Mouse (Mus musculus): ENCODE results near the gene Itih5. TPM values are rescaled to one million over a fixed set of nuclear protein-coding genes. Genes with fewer than 3 reads are reported as not detected.
A peak's percentile ranks its signal among the peaks of the same experiment; 100 is the strongest.

Itih5 gene
- polyA plus RNA-seq, 1 experiment: 7.3 TPM

DNA sequence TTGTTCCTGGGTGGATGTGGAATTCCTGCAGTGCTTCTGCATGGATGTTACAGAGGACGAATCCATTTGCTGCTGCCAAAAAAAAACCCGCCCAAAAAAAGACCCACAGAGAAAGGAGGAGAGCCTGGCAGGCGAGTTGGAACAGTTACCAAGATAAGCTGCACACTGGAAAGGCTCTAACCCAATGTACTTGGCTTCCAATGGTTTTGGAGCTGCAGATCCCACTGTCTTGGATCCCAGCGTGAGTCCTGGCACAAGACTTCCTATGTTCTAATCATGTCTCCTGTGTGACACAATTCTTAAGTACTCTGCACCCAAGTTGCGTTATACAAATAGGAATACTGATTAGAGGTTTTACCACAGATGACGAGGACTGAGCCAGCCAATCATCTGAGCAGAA lies 78.6 kb downstream of the Itih5 start:
- no peak for TF ChIP-seq CTCF (IDR thresholded peaks at IDR 0.05; ENCODE audit: borderline replicate concordance, extremely low read depth, insufficient read depth, insufficient read length)
- no peak for DNase-seq (ENCODE audit: low read depth)

DNA sequence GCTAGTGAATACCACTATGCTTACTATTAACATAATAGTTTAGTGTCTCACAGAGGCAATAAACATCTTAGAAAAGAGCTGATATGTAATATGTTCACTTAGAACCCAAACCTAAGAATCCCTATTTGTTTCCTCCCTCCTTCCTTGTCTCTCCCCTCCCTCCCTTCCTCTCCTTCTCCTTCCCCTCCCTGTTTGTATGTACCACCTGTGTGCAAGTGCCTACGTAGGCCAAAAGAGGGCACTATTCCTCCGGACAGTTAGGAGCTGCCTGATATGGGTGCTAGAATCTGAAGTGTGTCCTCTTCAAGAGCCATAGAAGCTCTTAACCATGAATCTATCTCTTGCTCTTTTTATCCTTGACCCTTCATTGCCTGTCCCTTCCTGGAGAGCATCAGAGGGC lies 83.2 kb downstream of the Itih5 start:
- no peak for DNase-seq (ENCODE audit: low read depth)
- TF ChIP-seq POLR2A (IDR thresholded peaks at IDR 0.05; ENCODE audit: borderline replicate concordance, extremely low read depth, insufficient read depth, insufficient read length, poor library complexity, severe bottlenecking) (no peak), CTCF (IDR thresholded peaks at IDR 0.05; ENCODE audit: borderline replicate concordance, extremely low read depth, insufficient read depth, insufficient read length) (no peak)

DNA sequence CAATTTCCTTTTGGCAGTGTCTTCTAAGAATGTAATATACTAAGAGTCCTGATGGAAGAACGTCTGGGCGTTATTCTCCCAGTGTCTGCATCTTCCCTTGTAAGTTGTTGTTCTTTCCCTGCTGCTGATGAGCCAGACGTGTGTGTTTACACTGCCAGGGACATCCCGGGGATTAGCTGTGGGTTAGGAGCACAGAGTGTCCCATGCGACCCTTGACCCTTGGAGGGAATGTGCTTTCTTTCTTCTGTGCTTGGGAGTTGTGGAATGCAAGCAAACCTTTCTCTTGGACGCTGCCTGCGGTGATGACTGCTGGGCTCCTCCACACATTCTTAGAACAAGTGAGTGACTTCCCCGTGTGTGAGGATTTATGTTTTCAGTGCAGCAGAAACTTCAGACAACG lies 89.6 kb downstream of the Itih5 start:
- TF ChIP-seq CTCF (IDR thresholded peaks at IDR 0.05; ENCODE audit: borderline replicate concordance, extremely low read depth, insufficient read depth, insufficient read length) (no peak), POLR2A (IDR thresholded peaks at IDR 0.05; ENCODE audit: borderline replicate concordance, extremely low read depth, insufficient read depth, insufficient read length, poor library complexity, severe bottlenecking) (no peak)
- DNase-seq (ENCODE audit: low read depth): no peak

DNA sequence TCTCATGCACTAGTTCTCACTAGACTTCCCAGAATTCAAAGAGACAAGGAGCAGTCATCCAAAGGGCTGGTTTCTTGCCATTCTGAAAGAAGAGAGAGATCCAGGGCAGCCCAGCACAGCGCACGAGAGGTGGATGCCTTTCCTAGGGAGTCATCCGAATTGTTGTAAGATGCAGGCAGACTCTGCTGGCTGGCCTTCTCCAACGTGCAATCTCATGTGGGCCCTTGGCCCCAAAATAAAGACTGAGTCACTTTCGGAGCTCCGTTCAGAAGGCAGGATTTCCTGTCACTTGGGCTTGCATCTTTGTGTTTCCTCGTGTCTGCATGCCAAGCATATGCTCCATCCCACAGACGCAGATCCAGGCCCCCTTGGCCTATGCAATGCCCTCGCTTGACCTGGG lies 97.1 kb downstream of the Itih5 start:
- no peak for DNase-seq (ENCODE audit: low read depth)
- TF ChIP-seq CTCF (IDR thresholded peaks at IDR 0.05; ENCODE audit: borderline replicate concordance, extremely low read depth, insufficient read depth, insufficient read length): no peak
- no peak for TF ChIP-seq POLR2A (IDR thresholded peaks at IDR 0.05; ENCODE audit: borderline replicate concordance, extremely low read depth, insufficient read depth, insufficient read length, poor library complexity, severe bottlenecking)

DNA sequence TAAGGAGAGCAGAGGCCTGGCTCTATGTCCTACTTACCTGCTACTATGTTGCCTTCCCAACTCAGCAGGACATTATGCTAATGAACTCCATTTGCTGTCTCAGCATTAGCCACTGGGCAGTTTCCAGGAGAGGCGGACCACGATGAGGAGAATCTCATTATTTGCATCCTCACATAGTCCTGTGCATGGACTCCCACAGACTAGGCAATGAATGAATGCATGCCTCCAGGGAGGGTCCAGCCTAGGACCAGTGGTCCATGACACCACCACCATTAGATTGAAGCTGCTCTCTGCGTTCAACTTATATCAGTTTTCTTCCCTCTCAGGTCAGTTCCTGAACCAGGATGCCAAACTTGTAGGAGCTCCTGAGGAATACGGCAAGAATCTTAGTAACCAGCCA lies 97.6 kb downstream of the Itih5 start:
- no peak for DNase-seq (ENCODE audit: low read depth)
- TF ChIP-seq POLR2A (IDR thresholded peaks at IDR 0.05; ENCODE audit: borderline replicate concordance, extremely low read depth, insufficient read depth, insufficient read length, poor library complexity, severe bottlenecking) (no peak), CTCF (IDR thresholded peaks at IDR 0.05; ENCODE audit: borderline replicate concordance, extremely low read depth, insufficient read depth, insufficient read length) (no peak)

DNA sequence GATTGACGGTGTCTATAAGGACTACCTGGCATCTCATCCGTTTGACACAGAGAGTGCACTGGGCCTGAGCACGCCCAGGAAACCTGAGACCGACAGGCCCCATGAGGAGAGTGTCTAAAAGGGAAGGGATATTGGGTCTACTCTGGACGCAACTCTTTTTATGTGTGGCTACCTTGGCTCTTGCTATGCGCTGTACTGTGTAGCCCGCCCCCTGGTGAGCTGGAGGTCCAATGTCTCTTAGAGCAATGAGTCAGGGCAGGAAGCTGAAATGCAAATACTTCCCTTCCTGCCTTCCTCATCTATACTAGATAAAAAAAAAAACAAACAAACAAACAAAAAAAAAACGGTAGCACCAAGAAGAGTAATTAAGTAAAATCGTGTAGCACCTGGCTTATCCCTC lies 98.1 kb downstream of the Itih5 start:
- TF ChIP-seq POLR2A (IDR thresholded peaks at IDR 0.05; ENCODE audit: borderline replicate concordance, extremely low read depth, insufficient read depth, insufficient read length, poor library complexity, severe bottlenecking) (no peak), CTCF (IDR thresholded peaks at IDR 0.05; ENCODE audit: borderline replicate concordance, extremely low read depth, insufficient read depth, insufficient read length) (no peak)
- no peak for DNase-seq (ENCODE audit: low read depth)

DNA sequence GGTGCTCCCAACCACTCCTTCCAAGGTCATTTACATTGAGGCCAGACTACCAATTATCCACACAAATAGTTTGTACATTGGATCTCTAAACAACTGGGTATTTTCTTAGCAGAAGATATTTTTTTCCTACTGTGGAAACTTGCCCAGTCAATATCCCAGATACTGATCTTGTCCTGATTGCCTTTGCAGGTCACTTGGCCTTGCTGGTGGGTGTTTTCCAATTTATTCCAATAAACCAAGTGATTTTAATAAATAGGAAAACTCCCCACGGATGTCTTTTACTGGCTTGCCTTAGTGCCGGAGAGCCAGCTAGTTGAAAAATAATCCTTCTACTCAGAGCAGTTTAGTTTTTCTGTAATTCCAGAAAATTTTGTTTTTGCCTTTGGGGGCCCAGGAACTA lies 98.6 kb downstream of the Itih5 start:
- TF ChIP-seq CTCF (IDR thresholded peaks at IDR 0.05; ENCODE audit: borderline replicate concordance, extremely low read depth, insufficient read depth, insufficient read length): no peak
- no peak for TF ChIP-seq POLR2A (IDR thresholded peaks at IDR 0.05; ENCODE audit: borderline replicate concordance, extremely low read depth, insufficient read depth, insufficient read length, poor library complexity, severe bottlenecking)
- no peak for DNase-seq (ENCODE audit: low read depth)

DNA sequence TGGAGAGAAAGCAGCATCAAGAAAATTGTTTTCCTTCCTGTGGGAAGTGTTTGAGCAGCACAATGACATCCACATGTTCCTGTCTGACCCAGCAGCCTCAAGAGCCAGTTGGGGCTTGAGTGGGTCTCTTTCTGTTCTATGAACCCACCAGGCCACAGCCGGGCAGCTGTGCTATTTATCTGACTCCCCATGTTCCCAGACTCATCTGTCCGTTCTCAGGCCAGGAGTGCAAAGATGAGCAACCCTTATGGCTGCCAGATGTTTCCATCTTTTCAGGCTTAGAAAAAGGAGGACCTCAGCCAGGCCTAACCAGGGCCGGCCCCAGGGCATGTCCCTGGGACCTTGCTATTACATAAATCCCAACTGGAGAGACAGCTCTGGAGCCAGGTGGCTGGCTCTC lies 100.0 kb downstream of the Itih5 start:
- no peak for TF ChIP-seq POLR2A (IDR thresholded peaks at IDR 0.05; ENCODE audit: borderline replicate concordance, extremely low read depth, insufficient read depth, insufficient read length, poor library complexity, severe bottlenecking)

DNA sequence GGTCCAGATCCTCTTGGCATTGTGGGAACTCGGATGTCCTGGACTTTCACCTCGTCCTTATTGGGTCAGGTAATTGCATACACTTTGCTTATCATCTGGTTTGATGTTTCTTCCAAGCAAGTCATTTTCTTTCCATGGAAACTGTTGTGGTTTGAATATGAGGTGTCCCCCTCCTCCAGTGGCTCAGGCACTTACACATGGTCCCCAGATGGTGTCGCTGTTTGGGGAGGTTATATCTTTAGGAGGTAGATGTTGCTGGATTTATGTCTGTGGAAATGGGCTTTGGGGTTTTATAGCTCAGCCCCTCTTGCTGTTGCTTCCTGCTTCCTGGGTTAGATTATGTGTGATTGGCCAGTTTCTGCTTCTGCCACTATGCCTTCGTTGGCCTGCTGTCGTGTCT lies 103.6 kb downstream of the Itih5 start:
- TF ChIP-seq POLR2A (IDR thresholded peaks at IDR 0.05; ENCODE audit: borderline replicate concordance, extremely low read depth, insufficient read depth, insufficient read length, poor library complexity, severe bottlenecking) (no peak), CTCF (IDR thresholded peaks at IDR 0.05; ENCODE audit: borderline replicate concordance, extremely low read depth, insufficient read depth, insufficient read length) (no peak)
- DNase-seq (ENCODE audit: low read depth): no peak

More for the DNA sequence above, 100.0 kb downstream of the Itih5 start:
- DNase-seq (ENCODE audit: low read depth): no peak

DNA sequence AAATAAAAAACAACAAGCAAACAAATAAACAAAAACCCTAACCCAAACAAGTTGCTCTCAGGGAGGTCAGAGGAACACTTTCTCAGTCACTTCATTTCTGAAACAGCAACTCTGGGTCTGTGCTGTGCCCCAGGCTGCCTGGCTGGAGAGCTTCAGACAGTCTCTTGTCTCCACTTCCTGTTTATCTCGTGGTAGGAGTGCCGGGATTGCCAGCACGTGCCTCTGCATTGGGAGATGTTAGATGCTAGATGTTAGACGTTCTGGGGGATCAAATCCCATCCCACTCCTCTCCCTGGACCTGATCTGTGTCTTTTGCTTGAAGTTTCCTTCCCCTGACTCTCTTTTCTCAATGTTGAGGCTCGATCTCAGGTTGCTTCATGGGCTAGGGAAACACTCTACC lies 104.9 kb downstream of the Itih5 start:
- DNase-seq (ENCODE audit: low read depth): no peak
- TF ChIP-seq POLR2A (IDR thresholded peaks at IDR 0.05; ENCODE audit: borderline replicate concordance, extremely low read depth, insufficient read depth, insufficient read length, poor library complexity, severe bottlenecking) (no peak), CTCF (IDR thresholded peaks at IDR 0.05; ENCODE audit: borderline replicate concordance, extremely low read depth, insufficient read depth, insufficient read length) (no peak)

DNA sequence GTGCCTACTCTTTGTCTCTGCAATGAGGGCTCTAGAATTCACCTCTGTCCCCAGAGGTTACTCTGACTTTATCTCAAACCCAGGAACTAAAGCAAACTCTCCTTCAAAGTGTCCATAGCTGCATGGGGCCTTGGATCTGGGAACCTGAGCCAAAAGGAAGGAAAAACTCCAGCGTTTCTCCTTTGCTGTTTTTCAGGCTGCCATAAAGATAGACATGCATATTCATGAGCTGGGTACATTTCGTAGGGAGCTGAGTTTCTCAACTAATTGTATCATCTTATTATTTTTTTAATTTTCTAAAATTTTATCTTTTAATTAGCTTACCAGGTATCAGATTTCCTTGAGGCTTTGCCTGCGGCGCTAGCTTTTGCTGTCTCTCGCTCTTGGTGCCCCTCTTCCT lies 106.7 kb downstream of the Itih5 start:
- no peak for DNase-seq (ENCODE audit: low read depth)
- TF ChIP-seq POLR2A (IDR thresholded peaks at IDR 0.05; ENCODE audit: borderline replicate concordance, extremely low read depth, insufficient read depth, insufficient read length, poor library complexity, severe bottlenecking) (no peak), CTCF (IDR thresholded peaks at IDR 0.05; ENCODE audit: borderline replicate concordance, extremely low read depth, insufficient read depth, insufficient read length) (no peak)

DNA sequence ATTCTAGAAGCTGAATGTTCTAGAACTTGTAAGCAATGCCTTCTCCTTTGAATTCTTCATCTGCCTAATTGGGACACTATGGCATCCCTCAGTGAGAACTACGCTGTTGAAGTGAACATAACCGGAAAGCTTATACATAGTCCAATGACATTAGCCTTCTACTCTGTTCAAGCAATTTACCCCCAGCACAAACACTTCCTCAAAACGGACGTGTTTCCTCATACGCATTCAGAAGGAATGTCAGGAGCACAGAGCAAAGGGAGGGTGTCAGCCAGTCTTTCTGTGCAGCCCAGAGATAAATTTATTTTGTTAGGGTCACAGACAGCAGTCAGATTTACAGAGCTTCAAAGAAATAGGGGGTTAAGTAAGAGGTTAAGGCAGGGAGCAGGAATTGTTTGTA lies 108.0 kb downstream of the Itih5 start:
- DNase-seq (ENCODE audit: low read depth): no peak
- no peak for TF ChIP-seq CTCF (IDR thresholded peaks at IDR 0.05; ENCODE audit: borderline replicate concordance, extremely low read depth, insufficient read depth, insufficient read length)
- TF ChIP-seq POLR2A (IDR thresholded peaks at IDR 0.05; ENCODE audit: borderline replicate concordance, extremely low read depth, insufficient read depth, insufficient read length, poor library complexity, severe bottlenecking): no peak

DNA sequence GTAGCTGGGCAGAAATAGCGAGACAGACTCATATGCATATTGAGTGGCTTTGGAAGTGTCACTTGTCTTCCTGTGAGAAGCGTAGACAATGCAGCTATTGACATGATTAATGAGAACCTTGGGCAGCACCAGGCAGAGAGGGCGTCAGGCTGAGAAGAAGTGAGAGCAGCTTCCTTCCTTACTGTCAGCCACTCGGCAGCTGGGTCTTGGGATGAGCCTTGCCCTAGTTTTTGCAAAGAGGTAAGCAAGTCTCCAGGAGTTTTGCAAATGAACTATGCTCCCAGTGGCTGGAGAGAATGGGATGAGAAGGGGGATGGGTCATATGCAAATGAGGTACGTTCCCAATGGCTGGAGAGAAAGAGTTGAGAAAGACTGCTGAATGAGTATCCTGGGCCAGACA lies 109.4 kb downstream of the Itih5 start:
- TF ChIP-seq POLR2A (IDR thresholded peaks at IDR 0.05; ENCODE audit: borderline replicate concordance, extremely low read depth, insufficient read depth, insufficient read length, poor library complexity, severe bottlenecking): no peak
- no peak for TF ChIP-seq CTCF (IDR thresholded peaks at IDR 0.05; ENCODE audit: borderline replicate concordance, extremely low read depth, insufficient read depth, insufficient read length)
- peak; percentile 39 for DNase-seq (ENCODE audit: low read depth)
